Mouse (Mus musculus) embryonic facial prominence, embryonic 11.5 days (tissue): Measurements from ENCODE around the gene Cmss1. TPM values are rescaled to one million over a fixed set of nuclear protein-coding genes. Genes with fewer than 3 reads are reported as not detected.
A peak's percentile ranks its signal among the peaks of the same experiment; 100 is the strongest.

ENCODE experiments used
- ATAC-seq: fragments of 200-750 bp; cut with Nextera tagmentation; replicated peaks from 2 replicates; pipeline ENCODE4 v1.8.0; 2017; ENCODE audit warnings: low read depth; ENCODE audit not compliant: insufficient number of reproducible peaks, low FRiP score, low TSS enrichment
- DNase-seq: peaks from one replicate; pipeline ENCODE4 v3.0.0-alpha.2; 2015; ENCODE audit warnings: low spot score
- H3K27ac ChIP-seq: fragments of 300-500 bp; sonication (generic); replicated peaks from 2 replicates; pipeline ENCODE4 v1.5.1; 2014; ENCODE audit warnings: mild to moderate bottlenecking, low read depth, low read length, control low read depth
- H3K27me3 ChIP-seq: fragments of 300-500 bp; sonication (generic); 2 replicates; pipeline ENCODE4 v1.6.1; 2014; ENCODE audit warnings: mild to moderate bottlenecking, low read length, moderate library complexity, mixed read lengths; ENCODE audit not compliant: control insufficient read depth, insufficient read depth
- H3K36me3 ChIP-seq: fragments of 300-500 bp; sonication (generic); replicated peaks from 2 replicates; pipeline ENCODE4 v1.6.1; 2014; ENCODE audit warnings: low read depth, mild to moderate bottlenecking, low read length, moderate library complexity, mixed read lengths; ENCODE audit not compliant: control insufficient read depth, insufficient read depth
- H3K4me1 ChIP-seq: fragments of 300-500 bp; sonication (generic); 2 replicates; pipeline ENCODE4 v1.6.1; 2014; ENCODE audit warnings: low read length, mixed read lengths; ENCODE audit not compliant: control insufficient read depth, insufficient read depth
- H3K4me2 ChIP-seq: fragments of 300-500 bp; sonication (generic); 2 replicates; pipeline ENCODE4 v1.6.1; 2014; ENCODE audit warnings: low read depth, mild to moderate bottlenecking, control low read depth, low read length, moderate library complexity
- H3K4me3 ChIP-seq: fragments of 300-500 bp; sonication (generic); 2 replicates; pipeline ENCODE4 v1.5.1; 2014; ENCODE audit warnings: low read depth, low read length, control low read depth
- H3K9ac ChIP-seq: fragments of 300-500 bp; sonication (generic); replicated peaks from 2 replicates; pipeline ENCODE4 v1.6.1; 2014; ENCODE audit warnings: mild to moderate bottlenecking, control low read depth, low read length
- H3K9me3 ChIP-seq: fragments of 300-500 bp; sonication (generic); replicated peaks from 2 replicates; pipeline ENCODE4 v1.6.1; 2016; ENCODE audit warnings: mild to moderate bottlenecking, low read length, inconsistent platforms, mixed read lengths; ENCODE audit not compliant: control insufficient read depth
- WGBS: fragments of 180-500 bp; shearing (Covaris S2); extraction: QIAGEN DNeasy Blood & Tissue Kit; methylation state at CpG from one replicate; pipeline ENCODE4 v1.1.7; 2014; 5-methylcytosine and 5-hydroxymethylcytosine counted together
- polyA plus RNA-seq: library from polyadenylated mRNA; unstranded; fragments of >200 nt; fragmentation: Nextera tagmentation; extraction: Ambion mirVana; gene quantifications from 2 replicates; pipeline ENCODE4 v1.2.1, GENCODE M21; 2014

Gene Cmss1
- polyA plus RNA-seq, 1 experiment from 2014 or later = 55.9 TPM

DNA sequence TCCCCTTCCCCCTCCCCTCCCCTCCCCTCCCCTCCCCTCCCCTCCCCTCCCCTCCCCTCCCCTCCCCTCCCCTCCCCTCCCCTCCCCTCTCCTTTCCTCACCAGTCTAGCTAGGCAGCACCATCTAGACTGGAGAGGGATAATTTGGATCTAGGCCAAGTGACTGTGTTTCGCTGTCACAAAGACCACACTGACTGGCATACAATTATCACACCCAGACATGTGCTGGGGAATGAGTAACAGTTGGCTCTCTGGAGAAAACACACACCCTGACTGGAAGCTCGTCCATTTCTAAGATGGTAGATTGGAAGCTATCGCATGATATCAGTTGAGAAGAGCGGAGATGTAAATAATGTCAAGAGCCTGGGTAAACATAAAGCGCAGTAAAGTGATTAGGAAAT is 126.9 kb downstream of the Cmss1 start:
- Histone ChIP-seq H3K27me3 (no peaks in the 10 kb centered on the region), H3K4me3 (no peak overlapping the region), H3K9me3 (no peaks in the 10 kb centered on the region), H3K27ac (no peak overlapping the region), H3K9ac (no peak overlapping the region), H3K4me1 (no peaks in the 10 kb centered on the region), H3K4me2 (no peak overlapping the region), H3K36me3 (no peaks in the 10 kb centered on the region)
- WGBS = 89% methylated on average over 5 of the region's 5 CpGs
- ATAC-seq (no peak), DNase-seq (no peak)

DNA sequence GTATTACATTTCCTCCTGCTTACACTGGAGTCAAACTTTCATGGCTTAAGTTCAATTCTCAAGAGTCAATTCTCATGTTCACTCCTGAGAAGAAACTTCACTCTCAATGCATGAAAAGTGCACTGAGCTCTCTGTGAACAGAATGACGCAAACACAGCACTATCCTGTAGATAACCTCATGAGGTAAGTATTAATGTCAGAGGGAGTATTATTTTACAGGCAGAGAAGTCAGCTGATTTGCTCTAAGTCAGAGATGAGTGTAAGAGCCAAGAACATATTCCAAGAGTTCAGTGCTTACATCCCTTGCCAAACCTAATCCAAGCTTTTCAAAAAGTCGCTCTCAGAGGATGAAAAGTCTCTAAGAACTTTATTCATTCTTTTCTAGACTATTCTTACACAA is 128.2 kb downstream of the Cmss1 start:
- Histone ChIP-seq H3K27ac (no peak overlapping the region), H3K27me3 (no peaks in the 10 kb centered on the region), H3K9me3 (no peaks in the 10 kb centered on the region), H3K4me1 (no peaks in the 10 kb centered on the region), H3K4me3 (no peak overlapping the region), H3K9ac (no peak overlapping the region), H3K36me3 (no peaks in the 10 kb centered on the region), H3K4me2 (no peak overlapping the region)
- DNase-seq (no peak), ATAC-seq (no peak)
- WGBS = 88% methylated on average over 2 of the region's 2 CpGs

DNA sequence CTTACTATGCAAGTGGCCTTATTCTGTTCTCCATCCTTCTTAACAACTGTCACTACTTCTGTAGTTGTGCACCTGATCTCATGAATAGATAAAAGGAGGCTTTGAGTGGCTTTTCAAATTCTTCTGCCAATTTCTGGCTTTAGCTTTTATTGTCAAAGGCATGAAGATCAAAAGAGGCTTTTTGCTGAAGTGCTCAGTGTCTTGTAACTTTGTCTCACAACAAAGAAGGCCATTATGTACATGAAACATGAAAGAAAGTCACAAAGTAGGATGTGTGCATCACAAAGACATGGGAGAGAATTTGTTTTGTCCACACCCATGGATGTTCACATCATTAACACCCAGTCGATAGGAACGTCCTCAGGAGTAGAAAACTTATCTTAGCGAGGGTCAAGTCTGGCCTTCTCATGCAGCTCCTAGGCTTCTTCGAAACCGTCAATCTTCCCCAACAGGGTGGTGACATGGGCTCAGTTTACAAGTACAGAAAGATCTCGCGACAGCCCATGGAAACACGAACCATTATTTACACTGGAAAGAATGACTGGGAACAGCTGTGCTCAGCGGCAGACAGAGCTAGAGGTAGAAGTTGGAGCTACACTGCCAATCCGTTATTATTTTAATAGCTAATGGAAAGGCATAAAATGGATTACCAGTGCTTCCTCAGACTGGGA is 133.1 kb downstream of the Cmss1 start:
- Histone ChIP-seq H3K36me3 (no peaks in the 10 kb centered on the region), H3K27me3 (no peaks in the 10 kb centered on the region), H3K4me1 (no peaks in the 10 kb centered on the region), H3K9me3 (no peaks in the 10 kb centered on the region), H3K9ac (no peak overlapping the region), H3K4me2 (no peak overlapping the region), H3K4me3 (no peak overlapping the region), H3K27ac (no peak overlapping the region)
- ATAC-seq = peak; percentile 39; the same call in 1 of the 2 replicates
- DNase-seq = peak; percentile 44
- 40% methylated on average over 10 of the region's 10 CpGs for WGBS

DNA sequence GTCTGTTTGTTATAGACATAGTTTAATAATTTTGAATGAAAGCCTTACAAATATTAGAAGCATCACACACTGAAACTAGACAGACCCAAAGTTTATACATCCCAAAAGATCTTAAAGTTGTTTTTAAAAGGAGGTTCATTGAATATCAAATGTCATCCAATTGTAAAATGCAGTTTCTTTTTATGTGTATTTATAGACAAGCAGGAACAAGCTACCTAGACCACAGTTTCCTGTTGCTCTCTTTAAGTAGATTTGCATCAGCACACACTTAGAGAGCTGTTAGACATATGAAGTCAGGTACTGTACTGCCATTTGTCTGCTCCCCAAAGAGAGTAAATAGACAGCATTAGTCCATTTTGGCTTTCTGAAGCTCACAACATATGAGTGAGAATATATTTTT is 135.6 kb downstream of the Cmss1 start:
- Histone ChIP-seq H3K4me3 (no peak overlapping the region), H3K9me3 (no peaks in the 10 kb centered on the region), H3K27me3 (no peaks in the 10 kb centered on the region), H3K4me1 (no peaks in the 10 kb centered on the region), H3K36me3 (no peaks in the 10 kb centered on the region), H3K4me2 (no peak overlapping the region), H3K27ac (no peak overlapping the region), H3K9ac (no peak overlapping the region)
- ATAC-seq = no peak
- DNase-seq = no peak

DNA sequence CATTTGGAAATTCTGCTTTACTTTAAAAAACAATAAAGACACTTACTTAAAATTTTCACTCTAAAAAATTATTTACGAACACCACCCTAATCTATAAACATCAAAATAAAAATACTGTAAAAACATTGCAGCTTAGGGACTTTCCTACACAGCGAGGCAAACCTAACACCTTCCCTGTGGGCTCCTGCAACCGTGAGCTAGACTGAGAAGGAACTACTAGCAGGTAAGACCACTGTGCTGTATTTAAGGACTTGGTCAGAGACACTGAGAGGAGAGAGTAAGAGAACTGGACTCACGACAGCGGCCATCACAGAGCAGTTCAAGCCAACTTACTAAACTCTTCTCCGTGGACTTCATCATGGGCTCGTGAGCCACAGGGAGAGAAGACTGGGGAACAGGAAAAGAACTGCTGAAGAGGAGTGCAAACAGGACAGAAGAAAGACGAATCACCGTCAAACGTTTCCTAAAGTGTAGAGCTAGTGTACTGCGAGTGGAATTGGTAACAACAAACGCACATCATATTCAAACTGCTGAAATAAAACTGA is 136.3 kb downstream of the Cmss1 start:
- Histone ChIP-seq H3K4me1 (no peaks in the 10 kb centered on the region), H3K27me3 (no peaks in the 10 kb centered on the region), H3K9ac (no peak overlapping the region), H3K4me3 (no peak overlapping the region), H3K9me3 (no peaks in the 10 kb centered on the region), H3K4me2 (no peak overlapping the region), H3K36me3 (no peaks in the 10 kb centered on the region), H3K27ac (no peak overlapping the region)
- WGBS = 90% methylated on average over 12 of the region's 12 CpGs
- ATAC-seq (no peak), DNase-seq (no peak)

DNA sequence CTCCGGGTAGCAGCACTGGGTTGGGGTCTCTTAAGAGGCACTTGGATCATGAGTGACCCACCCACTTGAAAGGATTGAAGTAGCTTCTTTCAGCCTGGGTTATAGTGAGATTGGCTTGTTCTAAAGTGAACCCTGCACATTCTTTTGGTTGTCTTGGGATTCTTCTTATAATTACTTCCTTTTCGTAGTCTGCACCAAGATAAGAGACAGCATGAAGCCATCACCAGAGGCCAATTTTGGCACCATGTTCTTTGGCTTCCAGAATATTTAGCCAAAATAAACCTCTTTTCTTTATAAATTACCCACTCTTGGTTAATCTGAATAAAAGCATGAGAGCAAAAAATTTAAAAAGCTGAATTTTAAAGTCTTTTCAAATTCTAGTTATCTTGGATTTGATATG is 136.8 kb downstream of the Cmss1 start:
- Histone ChIP-seq H3K4me3 (no peak overlapping the region), H3K27ac (no peak overlapping the region), H3K36me3 (no peaks in the 10 kb centered on the region), H3K4me2 (no peak overlapping the region), H3K9me3 (no peaks in the 10 kb centered on the region), H3K9ac (no peak overlapping the region), H3K4me1 (no peaks in the 10 kb centered on the region), H3K27me3 (no peaks in the 10 kb centered on the region)
- no peak for ATAC-seq
- no peak for DNase-seq
- 74% methylated on average over 2 of the region's 2 CpGs for WGBS

DNA sequence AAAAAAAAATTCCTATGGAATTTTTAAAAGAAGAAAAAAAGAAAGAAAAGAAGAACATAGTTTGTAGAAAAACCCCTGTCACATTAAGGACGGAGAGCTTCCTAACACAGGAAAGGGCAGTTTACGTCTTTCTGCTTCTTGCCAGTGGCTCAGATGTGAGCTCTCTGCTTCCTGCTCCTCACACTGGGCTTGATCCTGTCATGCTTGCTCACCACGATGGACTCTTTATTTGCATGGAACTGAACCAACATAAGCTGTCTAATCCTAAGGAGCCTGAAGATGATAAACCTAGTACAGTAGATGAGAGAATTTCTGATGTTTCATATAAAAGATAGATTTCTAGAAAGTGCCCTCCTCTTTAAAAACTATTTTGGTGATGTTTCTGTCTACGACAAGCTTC is 137.4 kb downstream of the Cmss1 start:
- ATAC-seq (no peak), DNase-seq (no peak)
- no peaks in the 10 kb centered on the region for H3K9me3 ChIP-seq
- H3K36me3 ChIP-seq = no peaks in the 10 kb centered on the region
- no peak overlapping the region for H3K9ac ChIP-seq
- no peak overlapping the region for H3K4me2 ChIP-seq
- H3K27me3 ChIP-seq = no peaks in the 10 kb centered on the region
- H3K4me3 ChIP-seq = no peak overlapping the region
- H3K4me1 ChIP-seq = no peaks in the 10 kb centered on the region
- 73% methylated on average over 4 of the region's 4 CpGs for WGBS
- H3K27ac ChIP-seq = no peak overlapping the region

DNA sequence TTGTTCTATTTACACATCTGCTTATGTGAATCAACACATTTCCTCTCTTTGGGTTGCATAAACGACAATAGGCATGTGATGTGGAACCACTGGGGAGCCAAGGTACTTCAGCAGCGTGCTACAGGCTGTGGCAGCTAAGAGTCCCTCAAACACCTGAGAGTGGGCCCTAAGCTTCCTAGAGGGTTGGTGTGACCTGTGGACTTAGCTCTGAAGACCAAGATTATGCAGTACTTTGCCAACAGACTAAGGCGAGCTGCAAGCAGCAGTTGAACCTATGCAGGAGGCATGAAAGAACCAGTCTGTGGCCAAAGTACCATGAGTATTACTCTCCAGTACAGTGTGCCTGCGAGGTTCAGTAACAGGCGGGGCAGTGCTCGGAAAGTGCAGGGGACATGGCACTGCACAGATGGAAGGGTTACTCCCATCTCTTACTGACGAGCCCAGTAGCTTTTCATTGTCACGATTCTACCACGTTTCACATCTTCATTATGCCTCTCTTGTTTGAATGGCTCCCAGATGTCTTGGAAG is 141.2 kb downstream of the Cmss1 start:
- Histone ChIP-seq H3K4me1 (no peaks in the 10 kb centered on the region), H3K27me3 (no peaks in the 10 kb centered on the region), H3K9me3 (no peaks in the 10 kb centered on the region), H3K27ac (no peak overlapping the region), H3K9ac (no peak overlapping the region), H3K4me2 (no peak overlapping the region), H3K4me3 (no peak overlapping the region), H3K36me3 (no peaks in the 10 kb centered on the region)
- ATAC-seq = no peak
- WGBS = 84% methylated on average over 9 of the region's 9 CpGs
- no peak for DNase-seq
